Mouse (Mus musculus) gonadal fat pad, adult 2 months (tissue): ENCODE measurements around the gene Tst. TPM values are rescaled to one million over a fixed set of nuclear protein-coding genes. Genes with fewer than 3 reads are reported as not detected.

Source experiments
- DNase-seq: peaks from one replicate; pipeline ENCODE4 v3.0.0-alpha.2; 2012; ENCODE audit warnings: low read depth
- polyA plus RNA-seq: library from polyadenylated mRNA; depleted of rRNA; stranded (reverse); fragments of >200 nt; gene quantifications from 2 replicates; pipeline ENCODE4 v1.2.3, GENCODE M21; 2012

The Tst gene
- polyA plus RNA-seq, 1 experiment: 44.2 TPM

GRCm38 (mm10) chr15:78429871-78430622, 24.3 kb upstream of the Tst start:
- no peak for DNase-seq

DNA sequence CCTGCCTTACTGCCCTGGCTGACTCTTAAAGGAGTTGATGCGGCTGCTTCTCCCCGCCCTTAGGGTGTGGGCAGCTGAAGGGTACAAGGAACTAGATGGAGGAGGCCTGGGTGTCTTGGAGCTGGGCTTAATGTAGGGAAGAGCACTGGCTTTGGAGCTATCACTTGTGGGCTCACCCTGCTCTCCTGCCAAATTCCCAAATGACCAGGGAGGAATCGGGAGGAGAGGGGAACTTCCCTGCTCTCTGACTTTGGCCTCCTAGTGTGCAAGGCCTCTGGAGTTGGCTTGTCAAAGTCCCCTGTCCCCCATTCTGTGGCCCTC, 23.4 kb upstream of the Tst start:
- no peak for DNase-seq

DNA sequence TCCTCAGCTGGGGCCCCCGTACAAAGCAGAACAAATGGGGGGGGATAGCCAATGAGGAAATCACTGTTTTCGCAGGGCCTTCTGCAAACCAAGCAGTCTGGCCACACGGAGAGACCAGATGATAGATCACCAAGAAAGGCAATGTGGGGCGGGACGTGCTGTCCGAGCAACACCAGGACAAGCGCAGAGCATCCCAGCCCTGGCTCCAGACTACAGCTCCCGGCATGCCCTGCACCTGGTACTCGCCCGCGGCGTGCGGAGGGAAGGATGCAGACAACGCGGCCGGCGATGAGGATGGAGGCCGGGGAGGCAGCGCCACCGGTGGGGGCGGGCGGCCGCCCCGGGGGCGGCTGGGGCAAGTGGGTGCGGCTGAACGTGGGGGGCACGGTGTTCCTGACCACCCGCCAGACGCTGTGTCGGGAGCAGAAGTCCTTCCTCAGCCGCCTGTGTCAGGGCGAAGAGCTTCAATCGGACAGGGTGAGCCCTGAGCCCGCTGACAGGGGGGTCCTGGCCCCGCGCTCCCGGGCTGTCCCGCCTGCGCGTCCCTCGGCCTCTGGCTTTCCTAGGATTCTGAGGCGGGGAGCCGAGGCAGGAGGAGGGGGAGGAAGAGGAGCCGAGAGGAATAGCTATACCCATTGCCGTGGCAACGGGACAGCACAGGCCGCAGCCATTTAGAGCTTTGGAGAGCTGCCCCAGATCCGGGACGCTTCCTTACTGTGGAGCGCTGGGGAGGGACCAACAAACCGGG, 22.9 kb upstream of the Tst start, which contains the start of gene Kctd17:
Kctd17 (plus strand) TSS at position 174 of the 748 bp plus-strand sequence.
- no peak for DNase-seq

DNA sequence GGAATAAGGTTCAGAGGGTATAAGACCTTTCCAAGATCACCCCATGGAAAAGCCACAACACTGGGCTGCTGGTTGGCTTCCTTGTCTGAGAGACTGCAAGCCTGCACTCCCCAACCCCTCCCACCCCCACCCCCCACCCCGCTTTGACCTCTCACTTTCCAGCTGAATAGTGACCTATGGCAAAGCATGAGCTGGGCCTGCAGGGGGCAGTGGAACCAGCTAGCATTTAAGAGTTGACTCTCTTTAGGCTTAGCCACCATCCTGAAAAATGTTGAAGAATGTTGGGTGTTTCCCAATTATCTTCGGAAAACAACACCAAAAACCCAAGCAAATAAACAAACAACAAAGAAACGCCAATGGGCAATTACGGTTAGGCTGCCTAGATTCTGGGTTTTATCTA, 19.5 kb upstream of the Tst start:
- DNase-seq: no peak

- no peak for DNase-seq
Measured at GRCm38 (mm10) chr15:78424507-78424906, 18.8 kb upstream of the Tst start.

DNA sequence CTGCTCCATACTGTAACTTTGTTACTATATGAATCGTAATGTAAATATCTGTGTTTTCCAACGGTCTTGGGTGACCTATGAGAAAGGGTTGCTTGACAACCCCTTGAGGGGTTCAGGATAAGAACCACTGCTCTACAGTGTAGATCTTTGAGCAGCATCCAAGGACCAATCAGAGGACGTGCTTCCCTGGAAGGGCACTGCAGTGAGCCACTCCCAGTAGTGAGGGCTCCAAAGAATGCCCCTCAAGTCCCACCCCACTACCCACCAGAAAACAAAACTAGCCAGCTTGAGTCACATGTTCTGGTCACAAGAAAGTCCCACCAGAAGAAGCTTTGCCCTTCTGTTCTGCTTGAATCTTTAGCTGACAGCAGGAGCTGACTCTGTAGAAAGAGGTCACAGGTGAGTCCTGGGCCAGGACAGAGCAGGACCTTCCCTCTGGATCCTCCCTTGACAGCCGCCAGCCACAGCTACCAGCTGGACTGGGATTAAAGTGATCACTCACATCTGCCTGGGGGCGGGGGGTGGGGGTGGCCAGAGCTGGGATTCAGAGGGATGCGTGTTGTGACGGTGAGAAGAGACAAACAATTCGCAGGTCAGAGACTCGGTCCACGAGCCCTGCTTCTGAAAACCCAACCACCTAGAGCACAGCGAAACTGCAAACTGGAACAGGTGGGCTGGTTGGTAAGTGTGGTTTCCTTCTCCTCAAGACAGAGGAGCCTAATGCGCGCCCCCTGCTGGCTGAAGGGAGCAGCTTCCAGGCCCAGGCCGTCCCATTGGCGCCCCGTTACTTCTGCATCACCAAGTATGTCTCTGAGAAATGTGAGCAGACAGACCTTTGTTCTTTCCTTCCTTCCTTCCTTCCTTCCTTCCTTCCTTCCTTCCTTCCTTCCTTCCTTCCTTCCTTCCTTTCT, 16.6 kb upstream of the Tst start:
- DNase-seq: no peak

GRCm38 (mm10) chr15:78420395-78420794, 14.7 kb upstream of the Tst start:
- DNase-seq: no peak

DNA sequence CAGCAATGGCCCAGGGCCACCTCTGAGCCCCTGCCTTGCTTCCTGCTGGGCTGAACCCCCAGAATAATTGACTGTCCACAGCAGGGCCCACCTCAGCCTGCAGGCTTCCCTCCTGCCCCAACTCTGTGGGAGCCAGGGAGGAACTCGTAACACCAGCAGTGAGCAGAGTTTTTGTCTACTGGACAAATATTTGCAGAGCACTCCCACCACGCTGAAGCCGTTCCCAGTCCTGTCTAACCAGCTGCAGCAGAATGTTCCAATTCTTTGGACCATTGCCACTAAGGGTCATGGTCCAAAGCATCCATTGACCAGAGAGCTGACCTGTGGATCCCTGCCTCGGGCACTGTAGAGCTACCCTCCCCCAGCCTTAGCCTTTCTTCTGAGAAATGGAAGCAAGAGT, 11.2 kb upstream of the Tst start:
- no peak for DNase-seq

DNA sequence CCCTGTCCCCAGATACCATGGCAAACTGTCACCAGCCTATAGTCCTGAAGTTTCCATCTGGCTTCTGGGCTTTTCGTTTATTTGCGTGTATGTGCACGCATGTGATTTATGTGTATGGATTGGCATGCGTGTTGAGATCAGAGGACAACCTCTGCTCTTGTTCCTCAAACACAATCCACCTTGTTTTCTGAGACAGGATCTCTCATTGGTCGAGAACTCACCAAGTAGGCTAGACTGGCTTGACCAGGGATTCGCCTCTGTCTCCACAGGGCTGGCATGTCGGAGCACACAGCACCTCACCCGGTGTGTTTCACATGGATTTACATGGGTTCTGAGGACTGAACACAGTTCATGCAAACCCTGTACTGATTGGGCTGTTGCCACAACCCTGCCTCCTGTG, 8.4 kb upstream of the Tst start:
- peak; percentile 95 for DNase-seq

DNA sequence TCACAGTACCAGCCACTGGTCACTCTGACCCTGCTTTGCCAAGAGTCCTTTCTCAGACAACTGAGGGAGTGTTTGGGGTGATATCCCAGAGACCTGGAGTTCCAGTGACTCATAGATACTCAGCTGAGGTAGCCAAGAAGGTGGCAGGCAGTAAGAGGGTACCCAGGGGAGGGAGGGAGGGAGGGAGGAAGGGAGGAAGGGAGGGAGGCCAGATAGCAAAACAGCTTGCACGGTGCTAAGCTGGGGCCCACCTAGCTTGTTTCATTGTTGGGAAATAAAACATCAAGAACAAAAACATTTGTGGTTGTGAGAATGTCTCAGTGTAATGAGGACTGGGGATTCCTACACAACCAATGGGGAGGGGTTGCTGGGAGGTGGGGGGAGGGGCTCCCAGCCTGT, 8.0 kb upstream of the Tst start:
- DNase-seq: no peak

- no peak for DNase-seq
Measured at GRCm38 (mm10) chr15:78413083-78413718, 7.5 kb upstream of the Tst start.

GRCm38 (mm10) chr15:78409570-78410052, 3.9 kb upstream of the Tst start:
- no peak for DNase-seq

DNA sequence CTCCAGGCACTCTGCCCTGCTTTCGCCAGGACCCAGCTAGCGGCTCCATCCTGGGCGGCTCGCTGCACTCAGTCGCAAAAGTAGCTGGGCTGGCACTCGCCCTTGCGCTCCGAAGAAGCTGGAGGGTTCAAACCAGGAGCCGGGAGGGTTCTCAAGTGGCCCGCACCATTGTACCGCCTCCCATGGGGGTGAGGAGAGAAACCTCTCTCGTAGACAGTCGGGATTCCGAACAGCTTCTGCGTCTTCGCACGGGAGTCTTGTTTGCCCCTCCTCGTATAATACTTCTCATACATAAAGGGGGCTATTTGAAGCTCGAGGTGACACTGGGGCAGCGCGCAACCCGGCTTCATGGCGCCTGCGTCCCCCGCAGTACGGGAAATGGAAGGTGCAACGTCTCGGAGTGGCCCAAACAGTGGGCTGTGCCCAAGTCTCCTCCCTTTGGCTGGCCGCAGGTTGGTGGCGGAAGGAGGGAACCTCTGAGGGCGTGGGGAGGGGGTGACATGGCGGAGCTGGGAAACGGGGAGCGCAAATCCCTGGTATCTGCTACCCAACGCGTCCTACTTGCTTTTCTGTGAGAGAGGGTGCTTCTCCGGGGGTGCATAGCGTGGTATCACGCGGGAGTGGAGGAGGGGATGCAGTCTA, 707 bp upstream of the Tst start, which contains the start of gene Mpst:
Mpst (plus strand) TSS at position 124 of the 642 bp plus-strand sequence.
- DNase-seq: no peak

- no peak for DNase-seq
Measured at GRCm38 (mm10) chr15:78405098-78405497, 609 bp downstream of the Tst start.

DNA sequence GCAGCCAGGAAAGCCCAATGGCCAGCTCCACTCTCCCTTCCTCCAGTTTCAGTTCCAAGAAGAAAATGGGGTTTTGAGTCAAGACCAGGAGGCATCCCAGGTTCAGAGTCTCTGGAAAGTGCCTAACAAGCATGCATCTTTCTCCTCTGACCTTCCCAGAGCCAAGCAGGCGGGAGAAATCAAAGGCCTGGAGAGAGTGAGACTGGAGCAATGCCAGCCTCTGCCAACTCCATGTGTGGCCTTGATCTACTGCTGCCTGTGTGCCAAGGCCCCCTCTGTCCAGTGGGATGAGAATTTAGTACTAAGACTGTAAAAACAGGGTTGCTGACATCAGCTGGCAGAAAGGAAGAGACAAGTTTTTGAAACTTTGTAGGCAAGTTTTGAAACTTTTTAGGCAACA, 1.8 kb downstream of the Tst start:
- DNase-seq: no peak

DNA sequence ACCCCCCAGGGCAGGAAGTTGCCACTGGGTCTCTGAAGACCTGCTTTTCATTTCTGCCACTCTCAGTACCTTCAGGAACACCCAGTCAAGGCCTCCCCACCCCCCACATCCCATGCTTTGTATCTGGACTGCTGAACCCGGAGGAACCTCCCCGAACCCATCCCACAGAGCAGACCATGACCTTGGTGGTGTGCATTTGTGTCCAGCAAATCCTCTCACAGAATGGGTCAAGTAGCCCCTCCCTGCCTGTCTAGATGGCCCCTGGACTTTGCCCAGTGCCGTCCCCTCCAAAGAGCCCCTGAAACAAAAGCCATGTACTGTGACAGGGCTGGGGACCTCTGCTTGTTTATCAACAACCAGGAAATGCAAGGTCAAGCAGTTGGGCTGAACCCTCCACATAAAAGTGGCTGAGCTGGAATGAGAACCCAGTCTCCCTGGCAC, 2.4 kb downstream of the Tst start:
- no peak for DNase-seq

GRCm38 (mm10) chr15:78402423-78402822, 3.3 kb downstream of the Tst start:
- no peak for DNase-seq

DNA sequence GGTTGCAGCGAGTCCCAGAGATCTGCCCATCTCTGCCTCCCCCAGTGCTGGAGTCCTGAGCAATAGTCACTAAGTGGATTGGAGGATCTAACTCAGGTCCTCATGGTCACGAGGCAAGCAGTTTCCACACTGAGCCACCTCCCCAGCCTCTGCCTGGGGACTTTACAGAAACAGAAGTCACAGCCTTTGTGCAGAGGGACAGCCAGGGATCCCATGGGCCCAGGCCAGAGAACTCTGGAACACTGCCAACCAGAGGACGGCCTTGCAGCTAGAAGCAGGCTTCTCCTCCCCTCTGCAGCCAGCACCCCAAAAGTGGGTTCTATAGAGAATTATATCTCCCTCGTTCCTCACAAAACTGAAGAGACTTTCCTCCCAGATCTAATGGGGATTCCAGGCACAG, 3.8 kb downstream of the Tst start:
- DNase-seq: no peak

DNA sequence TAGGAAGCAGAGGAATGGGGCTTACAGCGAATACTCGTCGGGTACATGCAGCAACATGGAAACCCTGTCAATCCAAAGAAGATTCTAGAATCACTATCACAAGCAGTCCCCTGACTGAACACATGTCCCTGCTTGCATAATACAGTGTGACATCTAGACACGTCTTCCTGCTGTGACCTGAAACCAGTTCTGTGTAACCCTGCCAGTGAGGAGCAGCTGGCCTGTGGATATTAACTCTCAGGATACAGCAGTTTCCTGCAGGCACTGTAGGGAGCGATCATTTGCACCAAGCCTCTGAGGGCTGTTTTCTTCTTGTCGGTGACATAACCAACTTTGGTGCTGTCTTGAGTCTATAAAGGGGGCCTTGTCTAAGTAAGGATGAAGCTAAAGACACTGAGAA, 4.4 kb downstream of the Tst start:
- no peak for DNase-seq

GRCm38 (mm10) chr15:78395478-78395962, 10.2 kb downstream of the Tst start, which contains the start of gene Tex33:
Gene Tex33, minus strand, starts transcription at chr15:78395912.
- DNase-seq: no peak

DNA sequence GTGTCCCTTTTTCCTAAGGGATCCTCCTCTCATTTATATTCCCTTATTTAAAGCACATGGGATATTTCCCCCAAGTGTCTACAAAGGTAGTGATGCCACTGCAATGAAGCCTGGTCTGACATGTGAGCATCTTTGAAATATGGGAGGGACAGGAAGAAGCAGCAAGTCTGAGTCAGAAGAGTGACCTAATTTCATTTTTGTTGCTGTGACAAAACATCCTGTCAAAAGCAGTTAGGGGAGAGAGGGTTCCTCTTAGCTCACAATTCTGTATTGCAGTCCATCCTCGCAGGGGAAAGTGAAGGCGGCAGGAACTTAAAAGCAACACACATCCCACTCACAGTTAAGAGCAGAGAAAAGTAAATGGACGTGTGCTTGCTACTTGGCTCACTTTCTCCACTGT, 14.9 kb downstream of the Tst start:
- DNase-seq: no peak
